Mouse (Mus musculus): ENCODE measurements around the gene Pf4. TPM values are rescaled to one million over a fixed set of nuclear protein-coding genes. Genes with fewer than 3 reads are reported as not detected.

Pf4 gene
- polyA plus RNA-seq, 1 experiment from 2014 or later: 66.0 TPM

DNA sequence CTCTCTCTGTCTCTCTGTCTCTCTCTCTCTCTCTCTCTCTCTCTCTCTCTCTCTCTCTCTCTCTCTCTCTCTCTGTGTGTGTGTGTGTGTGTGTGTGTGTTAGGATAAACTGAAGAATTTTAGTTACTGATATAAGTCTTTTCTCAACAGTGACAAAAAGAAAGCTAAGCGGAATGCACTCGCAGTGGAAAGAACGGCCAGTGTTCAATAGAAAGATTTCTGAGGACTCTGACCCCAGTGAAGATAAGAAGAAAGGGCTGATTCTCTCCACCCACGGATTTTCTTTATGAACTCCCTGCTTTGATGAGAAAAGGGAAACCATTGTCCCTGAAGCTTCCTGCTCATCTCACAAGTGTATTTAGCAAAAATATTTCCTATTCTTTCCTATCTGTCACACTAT, 11.9 kb upstream of the Pf4 start:
- no peak overlapping the region for H3K9ac ChIP-seq (ENCODE audit: low read length)
- H3K4me3 ChIP-seq (ENCODE audit: low read depth, low read length): no peak overlapping the region
- H3K9me3 ChIP-seq (ENCODE audit: control insufficient read depth, low read length): no peaks in the 10 kb centered on the region
- no peaks in the 10 kb centered on the region for H3K36me3 ChIP-seq (ENCODE audit: control insufficient read depth, insufficient read depth, low read length)
- ATAC-seq (ENCODE audit: insufficient number of reproducible peaks, low FRiP score, low TSS enrichment, low read depth) (no peak), DNase-seq (ENCODE audit: low spot score) (no peak)
- H3K4me1 ChIP-seq (ENCODE audit: control insufficient read depth, insufficient read depth, low read length): peaks cover 12% of the 10 kb centered on the region
- 83% methylated on average over 4 of the region's 4 CpGs for WGBS
- H3K27me3 ChIP-seq (ENCODE audit: control insufficient read depth, insufficient read depth, low read length): peaks cover 4% of the 10 kb centered on the region
- H3K27ac ChIP-seq (replicated peaks; ENCODE audit: low read depth, low read length): no peak overlapping the region
- H3K4me2 ChIP-seq (ENCODE audit: low read depth, severe bottlenecking): no peak overlapping the region

- no peak overlapping the region for H3K4me2 ChIP-seq (ENCODE audit: low read depth, severe bottlenecking)
- H3K36me3 ChIP-seq (ENCODE audit: control insufficient read depth, insufficient read depth, low read length): no peaks in the 10 kb centered on the region
- DNase-seq (ENCODE audit: low spot score) (no peak), ATAC-seq (ENCODE audit: insufficient number of reproducible peaks, low FRiP score, low TSS enrichment, low read depth) (no peak)
- H3K9ac ChIP-seq (ENCODE audit: low read length): no peak overlapping the region
- 89% methylated on average over 2 of the region's 2 CpGs for WGBS
- H3K4me3 ChIP-seq (ENCODE audit: low read depth, low read length): no peak overlapping the region
- peaks cover 4% of the 10 kb centered on the region for H3K27me3 ChIP-seq (ENCODE audit: control insufficient read depth, insufficient read depth, low read length)
- no peaks in the 10 kb centered on the region for H3K9me3 ChIP-seq (ENCODE audit: control insufficient read depth, low read length)
- peaks cover 12% of the 10 kb centered on the region for H3K4me1 ChIP-seq (ENCODE audit: control insufficient read depth, insufficient read depth, low read length)
- no peak overlapping the region for H3K27ac ChIP-seq (replicated peaks; ENCODE audit: low read depth, low read length)
These were observed 11.4 kb upstream of the Pf4 start for GRCm38 (mm10) chr5:90760844-90761243.

DNA sequence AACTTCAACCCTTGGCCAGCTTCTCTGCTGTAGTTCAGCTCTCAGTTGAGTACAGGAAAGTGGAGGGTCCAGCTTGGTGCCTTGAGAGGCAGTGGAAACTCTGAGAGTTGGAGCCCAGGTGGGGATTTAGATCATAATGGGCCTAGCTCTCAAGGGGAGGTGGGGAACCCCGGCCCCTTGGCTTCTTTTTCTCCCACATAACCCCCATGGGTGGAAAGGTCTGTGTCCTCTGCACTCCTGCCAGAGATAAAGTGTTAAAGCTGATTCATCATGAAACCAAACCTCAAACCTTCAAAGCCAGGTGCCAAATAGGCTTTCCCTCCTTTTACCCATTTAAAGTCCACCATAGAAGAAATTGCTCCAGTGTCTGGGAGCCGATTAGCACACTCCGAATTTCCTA, 10.4 kb upstream of the Pf4 start:
- H3K27ac ChIP-seq (replicated peaks; ENCODE audit: low read depth, low read length): no peak overlapping the region
- H3K9me3 ChIP-seq (ENCODE audit: control insufficient read depth, low read length): no peaks in the 10 kb centered on the region
- H3K4me2 ChIP-seq (ENCODE audit: low read depth, severe bottlenecking): no peak overlapping the region
- DNase-seq (ENCODE audit: low spot score) (no peak), ATAC-seq (ENCODE audit: insufficient number of reproducible peaks, low FRiP score, low TSS enrichment, low read depth) (no peak)
- no peak overlapping the region for H3K4me3 ChIP-seq (ENCODE audit: low read depth, low read length)
- H3K27me3 ChIP-seq (ENCODE audit: control insufficient read depth, insufficient read depth, low read length): peaks cover 4% of the 10 kb centered on the region
- H3K36me3 ChIP-seq (ENCODE audit: control insufficient read depth, insufficient read depth, low read length): no peaks in the 10 kb centered on the region
- H3K4me1 ChIP-seq (ENCODE audit: control insufficient read depth, insufficient read depth, low read length): peaks cover 12% of the 10 kb centered on the region
- no peak overlapping the region for H3K9ac ChIP-seq (ENCODE audit: low read length)
- WGBS: 86% methylated on average over 3 of the region's 3 CpGs

DNA sequence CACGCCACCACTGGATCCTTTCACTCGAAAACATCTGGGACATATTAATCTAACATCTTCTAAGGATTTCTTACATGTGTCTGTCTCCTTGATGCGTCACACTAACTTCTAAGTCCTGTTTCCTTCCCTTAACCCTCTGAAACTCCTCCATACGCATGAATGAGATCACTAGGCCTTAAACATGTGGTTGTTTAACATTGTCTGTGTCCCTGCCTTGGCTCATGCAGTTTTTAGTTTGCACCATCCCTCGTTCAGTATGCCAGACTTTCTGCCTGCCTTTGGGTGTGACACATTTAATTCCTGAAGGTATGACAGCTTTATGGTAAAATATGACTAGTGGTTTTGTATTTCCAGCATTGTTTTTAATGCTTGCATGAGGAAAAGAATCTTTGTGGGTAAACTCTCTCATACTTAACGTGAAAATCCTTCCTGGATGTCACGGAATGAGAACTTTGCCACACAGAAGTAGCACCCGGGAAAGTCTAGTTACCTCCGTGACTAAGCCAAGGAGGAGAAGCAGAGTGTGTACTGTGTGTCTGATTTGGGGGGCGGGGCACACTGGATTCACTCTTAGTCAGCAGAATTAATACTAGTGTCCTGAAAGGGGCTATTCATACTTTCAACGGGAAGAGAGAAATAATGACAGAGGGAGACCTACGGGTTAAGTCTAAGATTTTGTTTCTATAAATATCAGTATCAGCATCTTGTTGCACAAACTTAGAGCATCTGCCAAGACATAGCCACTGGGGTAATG, 8.1 kb upstream of the Pf4 start:
- H3K4me1 ChIP-seq (ENCODE audit: control insufficient read depth, insufficient read depth, low read length): 0 out of 2 replicates have a peak, but pooled peaks cover 2% of the 10 kb centered on the region
- H3K27me3 ChIP-seq (ENCODE audit: control insufficient read depth, insufficient read depth, low read length): peaks cover 4% of the 10 kb centered on the region
- no peak for ATAC-seq (ENCODE audit: insufficient number of reproducible peaks, low FRiP score, low TSS enrichment, low read depth)
- H3K4me3 ChIP-seq (ENCODE audit: low read depth, low read length): no peak overlapping the region
- 64% methylated on average over 12 of the region's 12 CpGs for WGBS
- no peaks in the 10 kb centered on the region for H3K36me3 ChIP-seq (ENCODE audit: control insufficient read depth, insufficient read depth, low read length)
- no peak overlapping the region for H3K4me2 ChIP-seq (ENCODE audit: low read depth, severe bottlenecking)
- no peak overlapping the region for H3K27ac ChIP-seq (replicated peaks; ENCODE audit: low read depth, low read length)
- no peak overlapping the region for H3K9ac ChIP-seq (ENCODE audit: low read length)
- H3K9me3 ChIP-seq (ENCODE audit: control insufficient read depth, low read length): no peaks in the 10 kb centered on the region
- no peak for DNase-seq (ENCODE audit: low spot score)

DNA sequence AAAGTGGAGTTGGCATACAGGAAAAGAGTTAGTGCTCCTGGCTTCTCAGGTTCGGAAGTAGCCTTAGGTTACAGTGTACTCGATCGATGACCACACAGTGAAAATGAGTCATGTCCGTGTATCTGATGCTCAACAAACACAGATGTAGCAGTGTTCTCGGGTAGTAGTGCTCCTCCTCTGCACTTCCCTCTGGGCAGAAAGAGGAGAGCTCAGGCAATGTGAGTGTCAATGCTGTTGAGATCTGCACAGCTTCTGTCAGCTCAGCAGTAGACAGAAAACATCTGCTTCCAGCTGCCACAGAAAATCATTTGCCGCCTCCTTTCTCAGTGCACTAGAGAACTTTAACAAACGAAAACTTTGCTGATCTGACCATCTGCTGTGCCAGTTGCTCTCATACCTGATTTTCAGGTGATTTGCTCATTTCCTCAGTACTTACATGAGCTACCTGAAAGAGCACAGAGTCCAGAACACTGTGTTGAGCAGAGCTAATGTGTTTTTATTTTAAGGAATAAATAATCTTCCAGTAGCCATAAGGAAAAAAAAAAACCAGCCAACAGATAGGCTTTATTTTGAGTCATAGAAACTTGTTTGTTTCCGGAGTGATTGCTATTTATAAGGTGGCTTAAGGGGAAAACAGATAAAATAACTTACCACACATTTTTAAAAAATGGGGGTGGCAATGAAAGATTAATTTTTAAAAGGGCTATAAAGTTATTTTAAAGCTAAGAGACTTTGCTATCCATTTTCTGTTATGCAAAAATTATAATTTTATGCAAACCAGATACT, 6.2 kb upstream of the Pf4 start:
- Histone ChIP-seq H3K4me2 (ENCODE audit: low read depth, severe bottlenecking) (no peak overlapping the region), H3K27me3 (ENCODE audit: control insufficient read depth, insufficient read depth, low read length) (no peaks in the 10 kb centered on the region), H3K4me1 (ENCODE audit: control insufficient read depth, insufficient read depth, low read length) (no peaks in the 10 kb centered on the region), H3K9me3 (ENCODE audit: control insufficient read depth, low read length) (no peaks in the 10 kb centered on the region), H3K27ac (replicated peaks; ENCODE audit: low read depth, low read length) (no peak overlapping the region), H3K4me3 (ENCODE audit: low read depth, low read length) (no peak overlapping the region), H3K36me3 (ENCODE audit: control insufficient read depth, insufficient read depth, low read length) (no peaks in the 10 kb centered on the region), H3K9ac (ENCODE audit: low read length) (no peak overlapping the region)
- 66% methylated on average over 8 of the region's 8 CpGs for WGBS
- ATAC-seq (ENCODE audit: insufficient number of reproducible peaks, low FRiP score, low TSS enrichment, low read depth) (no peak), DNase-seq (ENCODE audit: low spot score) (no peak)

- H3K4me2 ChIP-seq (ENCODE audit: low read depth, severe bottlenecking): no peak within 1 kb of the TSS
- no peak within 1 kb of the TSS for H3K9ac ChIP-seq (ENCODE audit: low read length)
- H3K27me3 ChIP-seq (ENCODE audit: control insufficient read depth, insufficient read depth, low read length): no peaks in the 10 kb centered on the region
- no peak within 1 kb of the TSS for H3K4me3 ChIP-seq (ENCODE audit: low read depth, low read length)
- no peaks in the 10 kb centered on the region for H3K9me3 ChIP-seq (ENCODE audit: control insufficient read depth, low read length)
- WGBS: 59% methylated on average over 3 of the region's 3 CpGs
- H3K27ac ChIP-seq (replicated peaks; ENCODE audit: low read depth, low read length): no peak within 1 kb of the TSS
- H3K4me1 ChIP-seq (ENCODE audit: control insufficient read depth, insufficient read depth, low read length): no peaks in the 10 kb centered on the region
- no peaks in the 10 kb centered on the region for H3K36me3 ChIP-seq (ENCODE audit: control insufficient read depth, insufficient read depth, low read length)
- ATAC-seq (ENCODE audit: insufficient number of reproducible peaks, low FRiP score, low TSS enrichment, low read depth): no peak
- DNase-seq (ENCODE audit: low spot score): no peak
These were observed 4.0 kb upstream of the Pf4 start, which contains the start of gene Ppbp for GRCm38 (mm10) chr5:90768218-90768617. Gene Ppbp (plus strand): TSS chr5:90768518.

GRCm38 (mm10) chr5:90771369-90771768, 866 bp upstream of the Pf4 start:
- 76% methylated on average over 3 of the region's 3 CpGs for WGBS
- no peak overlapping the region for H3K4me2 ChIP-seq (ENCODE audit: low read depth, severe bottlenecking)
- no peak overlapping the region for H3K9ac ChIP-seq (ENCODE audit: low read length)
- H3K27ac ChIP-seq (replicated peaks; ENCODE audit: low read depth, low read length): no peak overlapping the region
- DNase-seq (ENCODE audit: low spot score): no peak
- H3K27me3 ChIP-seq (ENCODE audit: control insufficient read depth, insufficient read depth, low read length): no peaks in the 10 kb centered on the region
- H3K36me3 ChIP-seq (ENCODE audit: control insufficient read depth, insufficient read depth, low read length): no peaks in the 10 kb centered on the region
- H3K4me3 ChIP-seq (ENCODE audit: low read depth, low read length): no peak overlapping the region
- no peaks in the 10 kb centered on the region for H3K4me1 ChIP-seq (ENCODE audit: control insufficient read depth, insufficient read depth, low read length)
- ATAC-seq (ENCODE audit: insufficient number of reproducible peaks, low FRiP score, low TSS enrichment, low read depth): no peak
- no peaks in the 10 kb centered on the region for H3K9me3 ChIP-seq (ENCODE audit: control insufficient read depth, low read length)

DNA sequence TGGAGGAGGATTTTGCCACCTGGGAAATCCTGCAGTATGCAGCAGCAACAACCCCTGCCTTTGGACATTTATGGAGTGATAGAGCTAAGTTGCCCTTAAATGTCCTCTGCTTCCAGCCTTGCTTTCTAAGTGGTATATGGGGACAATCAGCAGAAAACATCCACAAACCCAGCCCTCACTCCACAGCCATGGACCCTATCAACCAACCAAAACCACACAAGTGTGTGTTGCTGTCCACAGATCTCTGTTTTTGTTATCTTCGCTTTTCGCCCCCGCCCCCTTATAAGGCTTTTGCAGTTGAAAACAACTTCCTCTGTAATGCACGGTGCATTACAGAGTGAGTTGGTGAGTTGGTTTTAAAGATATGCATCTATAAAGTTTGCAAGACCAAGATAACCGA, 3.3 kb downstream of the Pf4 start:
- Histone ChIP-seq H3K9ac (ENCODE audit: low read length) (no peak overlapping the region), H3K27ac (replicated peaks; ENCODE audit: low read depth, low read length) (no peak overlapping the region), H3K4me2 (ENCODE audit: low read depth, severe bottlenecking) (no peak overlapping the region), H3K4me3 (ENCODE audit: low read depth, low read length) (no peak overlapping the region), H3K27me3 (ENCODE audit: control insufficient read depth, insufficient read depth, low read length) (no peaks in the 10 kb centered on the region), H3K9me3 (ENCODE audit: control insufficient read depth, low read length) (no peaks in the 10 kb centered on the region), H3K4me1 (ENCODE audit: control insufficient read depth, insufficient read depth, low read length) (no peaks in the 10 kb centered on the region), H3K36me3 (ENCODE audit: control insufficient read depth, insufficient read depth, low read length) (no peaks in the 10 kb centered on the region)
- ATAC-seq (ENCODE audit: insufficient number of reproducible peaks, low FRiP score, low TSS enrichment, low read depth): no peak
- DNase-seq (ENCODE audit: low spot score): no peak
- WGBS: 89% methylated on average over 5 of the region's 5 CpGs
